Mouse (Mus musculus): Measurements from ENCODE around the gene Park7. TPM values are rescaled to one million over a fixed set of nuclear protein-coding genes. Genes with fewer than 3 reads are reported as not detected.
A peak's percentile ranks its signal among the peaks of the same experiment; 100 is the strongest.

Park7 gene
- polyA plus RNA-seq, 1 experiment from 2014 or later, result 535 TPM

DNA sequence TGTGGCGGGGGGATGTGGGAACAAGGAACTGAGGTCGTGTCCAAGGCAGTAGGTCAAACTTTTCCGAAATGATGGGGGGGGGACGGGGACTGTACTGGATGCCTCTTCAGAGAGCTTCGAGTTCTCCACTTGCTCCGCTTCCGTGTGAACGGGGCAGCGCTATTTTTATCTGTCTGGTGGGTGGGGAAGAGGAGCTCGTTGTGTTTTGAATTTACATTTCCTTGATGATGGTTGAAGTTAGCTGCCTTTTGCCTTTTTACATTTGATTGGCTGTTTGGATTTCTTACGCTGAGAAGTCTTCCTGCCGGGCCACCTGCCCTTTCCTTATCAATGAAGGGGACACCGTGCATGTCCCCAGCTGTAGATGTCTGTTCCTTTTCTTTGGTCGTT lies 23.8 kb upstream of the Park7 start:
- H3K4me3 ChIP-seq (ENCODE audit: low read depth, low read length), result no peak overlapping the region
- DNase-seq (ENCODE audit: low spot score) (no peak), ATAC-seq (replicated peaks; ENCODE audit: low FRiP score) (no peak)
- peak overlapping the region; percentile 38 for H3K4me2 ChIP-seq
- no peak overlapping the region for H3K9ac ChIP-seq (ENCODE audit: low read depth, low read length)
- no peaks in the 10 kb centered on the region for H3K4me1 ChIP-seq (replicated peaks; ENCODE audit: control insufficient read depth, insufficient read depth, low read length)
- no peaks in the 10 kb centered on the region for H3K36me3 ChIP-seq (ENCODE audit: control insufficient read depth, insufficient read depth, low read length)
- H3K9me3 ChIP-seq (ENCODE audit: control insufficient read depth, low read length), result no peaks in the 10 kb centered on the region
- 29% methylated on average over 14 of the region's 14 CpGs for WGBS
- H3K27ac ChIP-seq (ENCODE audit: low read depth, low read length), result no peak overlapping the region
- H3K27me3 ChIP-seq (replicated peaks; ENCODE audit: control insufficient read depth, insufficient read depth, low read length), result no peaks in the 10 kb centered on the region

DNA sequence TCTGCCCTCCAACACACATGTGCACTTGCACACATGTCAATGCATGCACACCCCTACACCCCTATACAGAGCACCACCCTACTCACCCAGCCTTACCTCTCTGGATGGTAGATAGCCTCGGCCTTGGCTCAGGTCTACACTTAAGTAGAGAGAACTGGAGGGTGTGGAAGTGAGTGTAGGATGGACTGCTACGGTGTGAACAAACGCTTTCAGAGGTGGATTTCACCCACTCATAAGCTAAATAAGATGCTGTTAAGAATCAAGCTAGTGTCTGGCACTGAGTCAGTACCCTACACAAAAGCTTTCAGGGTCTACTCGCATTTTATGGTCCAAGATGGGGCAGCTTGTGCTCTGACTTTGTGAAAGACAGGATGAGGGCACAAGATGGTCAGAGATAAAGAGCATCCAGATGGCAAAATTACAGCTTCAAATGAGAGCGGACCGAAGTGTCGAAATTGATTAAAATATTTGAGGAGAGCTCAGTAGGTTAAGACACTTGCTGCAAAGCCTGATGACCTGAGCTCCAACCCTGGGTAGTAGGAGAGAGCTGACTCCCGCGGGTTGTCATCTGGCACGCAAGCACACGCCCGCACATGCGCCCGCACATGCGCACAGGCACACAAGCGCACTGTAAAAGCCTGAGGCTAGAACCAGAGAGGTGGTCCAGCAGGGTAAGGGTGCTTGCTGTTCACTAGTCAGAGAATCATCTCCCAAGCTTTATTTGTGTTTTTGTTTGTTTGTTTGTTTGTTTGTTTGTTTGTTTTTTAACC lies 23.2 kb upstream of the Park7 start:
- H3K4me1 ChIP-seq (replicated peaks; ENCODE audit: control insufficient read depth, insufficient read depth, low read length), result no peaks in the 10 kb centered on the region
- no peak overlapping the region for H3K27ac ChIP-seq (ENCODE audit: low read depth, low read length)
- DNase-seq (ENCODE audit: low spot score), result no peak
- no peaks in the 10 kb centered on the region for H3K27me3 ChIP-seq (replicated peaks; ENCODE audit: control insufficient read depth, insufficient read depth, low read length)
- H3K36me3 ChIP-seq (ENCODE audit: control insufficient read depth, insufficient read depth, low read length), result no peaks in the 10 kb centered on the region
- WGBS, result 66% methylated on average over 16 of the region's 16 CpGs
- no peaks in the 10 kb centered on the region for H3K9me3 ChIP-seq (ENCODE audit: control insufficient read depth, low read length)
- H3K9ac ChIP-seq (ENCODE audit: low read depth, low read length), result no peak overlapping the region
- ATAC-seq (replicated peaks; ENCODE audit: low FRiP score), result no peak
- H3K4me3 ChIP-seq (ENCODE audit: low read depth, low read length), result no peak overlapping the region
- peak overlapping the region; percentile 38 for H3K4me2 ChIP-seq

DNA sequence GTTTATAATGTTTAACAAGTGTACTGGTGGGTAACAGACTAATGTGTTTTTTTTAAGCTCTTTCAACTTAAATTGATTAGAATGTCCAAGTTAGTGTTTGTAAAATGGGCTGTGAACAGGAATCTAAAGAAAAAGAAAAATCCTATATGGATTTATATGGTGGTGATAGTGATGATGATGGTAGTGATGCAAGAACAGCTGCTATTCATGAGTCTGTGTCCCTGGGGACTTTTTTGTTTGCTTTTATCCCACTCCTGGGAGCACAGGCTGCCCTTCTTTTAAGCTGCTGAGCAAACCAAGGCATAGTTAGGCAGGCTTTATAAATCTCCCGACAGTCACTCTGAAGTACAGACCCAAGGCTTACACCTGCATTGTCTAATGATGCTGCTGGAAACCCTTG lies 19.3 kb upstream of the Park7 start:
- Histone ChIP-seq H3K27me3 (replicated peaks; ENCODE audit: control insufficient read depth, insufficient read depth, low read length) (no peaks in the 10 kb centered on the region), H3K4me1 (replicated peaks; ENCODE audit: control insufficient read depth, insufficient read depth, low read length) (no peaks in the 10 kb centered on the region), H3K9me3 (ENCODE audit: control insufficient read depth, low read length) (no peaks in the 10 kb centered on the region), H3K36me3 (ENCODE audit: control insufficient read depth, insufficient read depth, low read length) (no peaks in the 10 kb centered on the region), H3K4me3 (ENCODE audit: low read depth, low read length) (no peak overlapping the region), H3K4me2 (no peak overlapping the region), H3K9ac (ENCODE audit: low read depth, low read length) (no peak overlapping the region), H3K27ac (ENCODE audit: low read depth, low read length) (no peak overlapping the region)
- WGBS, result 77% methylated on average over 1 of the region's 1 CpGs
- no peak for DNase-seq (ENCODE audit: low spot score)
- ATAC-seq (replicated peaks; ENCODE audit: low FRiP score), result no peak

DNA sequence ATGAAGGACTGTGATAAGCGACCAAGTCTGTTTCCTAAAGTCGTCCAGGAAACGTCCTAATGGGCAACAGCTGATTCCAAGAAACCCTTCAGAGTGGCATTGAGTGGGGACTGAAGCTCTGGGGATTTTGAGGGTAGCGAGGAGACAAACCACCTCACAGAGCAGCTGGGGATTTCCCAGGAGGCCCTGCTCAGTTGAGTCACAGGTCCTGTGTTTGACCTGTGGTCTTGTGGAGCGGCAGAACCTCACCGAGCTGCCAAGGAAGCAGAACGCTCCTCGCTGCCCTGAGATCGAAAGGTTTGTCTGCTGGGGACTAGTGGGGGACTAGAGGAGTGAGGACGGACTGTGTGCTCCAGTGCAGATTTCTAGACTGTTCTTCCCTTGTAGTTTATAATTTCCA lies 13.6 kb upstream of the Park7 start:
- DNase-seq (ENCODE audit: low spot score), result no peak
- Histone ChIP-seq H3K4me1 (replicated peaks; ENCODE audit: control insufficient read depth, insufficient read depth, low read length) (no peaks in the 10 kb centered on the region), H3K4me2 (no peak overlapping the region), H3K27me3 (replicated peaks; ENCODE audit: control insufficient read depth, insufficient read depth, low read length) (no peaks in the 10 kb centered on the region; the same call in 1 of the 2 replicates), H3K9me3 (ENCODE audit: control insufficient read depth, low read length) (no peaks in the 10 kb centered on the region), H3K27ac (ENCODE audit: low read depth, low read length) (no peak overlapping the region), H3K4me3 (ENCODE audit: low read depth, low read length) (no peak overlapping the region), H3K9ac (ENCODE audit: low read depth, low read length) (no peak overlapping the region), H3K36me3 (ENCODE audit: control insufficient read depth, insufficient read depth, low read length) (no peaks in the 10 kb centered on the region)
- ATAC-seq (replicated peaks; ENCODE audit: low FRiP score), result no peak
- WGBS, result 56% methylated on average over 10 of the region's 10 CpGs

DNA sequence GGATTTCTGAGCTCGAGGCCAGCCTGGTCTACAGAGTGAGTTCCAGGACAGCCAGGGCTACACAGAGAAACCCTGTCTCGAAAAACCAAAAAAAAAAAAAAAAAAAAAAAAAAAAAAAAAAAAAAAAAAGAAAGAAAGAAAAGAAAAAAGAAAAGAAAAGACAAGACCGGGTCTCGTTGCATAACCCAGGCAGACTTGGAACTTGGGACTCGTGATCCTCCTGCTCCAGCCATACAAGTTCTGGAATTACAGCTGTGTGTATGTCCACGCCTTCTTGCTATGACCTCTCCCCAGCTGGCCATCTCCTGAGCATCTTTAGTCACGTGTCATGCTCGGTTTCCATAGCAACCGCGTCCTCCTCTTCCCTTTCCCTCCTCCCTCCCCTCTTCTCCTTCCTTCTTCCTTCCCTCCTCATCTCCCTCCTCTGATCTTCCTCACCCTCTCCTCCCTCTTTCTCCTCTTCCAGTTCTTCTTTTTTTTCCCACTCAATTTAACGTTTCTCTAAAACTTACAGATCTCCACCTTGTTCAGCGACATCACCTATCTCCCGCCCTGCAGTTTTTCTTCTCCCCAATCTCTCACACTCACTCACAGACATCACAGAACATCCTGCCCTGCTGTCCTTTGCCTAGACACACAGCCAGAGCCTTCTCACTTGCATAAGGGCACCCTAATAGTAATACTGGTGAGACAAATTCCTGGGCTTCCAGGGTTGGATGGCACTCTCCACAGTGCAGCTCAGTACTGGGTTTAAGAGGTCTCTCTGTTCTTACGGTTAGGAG lies 12.9 kb upstream of the Park7 start:
- Histone ChIP-seq H3K4me2 (no peak overlapping the region), H3K9ac (ENCODE audit: low read depth, low read length) (no peak overlapping the region), H3K27ac (ENCODE audit: low read depth, low read length) (no peak overlapping the region), H3K9me3 (ENCODE audit: control insufficient read depth, low read length) (no peaks in the 10 kb centered on the region), H3K36me3 (ENCODE audit: control insufficient read depth, insufficient read depth, low read length) (no peaks in the 10 kb centered on the region), H3K27me3 (replicated peaks; ENCODE audit: control insufficient read depth, insufficient read depth, low read length) (no peaks in the 10 kb centered on the region; the same call in 1 of the 2 replicates), H3K4me3 (ENCODE audit: low read depth, low read length) (no peak overlapping the region), H3K4me1 (replicated peaks; ENCODE audit: control insufficient read depth, insufficient read depth, low read length) (no peaks in the 10 kb centered on the region)
- DNase-seq (ENCODE audit: low spot score) (no peak), ATAC-seq (replicated peaks; ENCODE audit: low FRiP score) (no peak)
- WGBS, result 48% methylated on average over 13 of the region's 14 CpGs

DNA sequence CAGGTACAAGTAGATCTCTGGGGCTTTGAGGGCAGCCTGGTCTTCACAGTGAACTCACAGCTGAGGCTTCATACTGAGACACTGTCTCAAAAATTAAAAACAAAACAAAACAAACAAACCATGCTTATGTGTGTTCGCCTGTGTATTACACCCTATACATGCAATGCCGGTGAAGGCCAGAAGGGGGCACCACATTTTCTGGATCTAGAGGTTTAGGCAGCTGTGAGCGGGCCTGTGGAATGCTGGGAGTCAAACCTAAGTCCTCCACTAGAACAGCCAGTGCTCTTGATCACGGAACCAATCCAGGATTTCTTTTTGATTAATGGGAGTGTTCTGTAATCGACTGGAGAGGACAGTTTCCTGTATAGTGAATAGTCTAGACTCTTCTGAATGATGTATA lies 11.7 kb upstream of the Park7 start:
- no peak overlapping the region for H3K4me2 ChIP-seq
- no peak overlapping the region for H3K4me3 ChIP-seq (ENCODE audit: low read depth, low read length)
- H3K27ac ChIP-seq (ENCODE audit: low read depth, low read length), result no peak overlapping the region
- no peaks in the 10 kb centered on the region; the same call in 1 of the 2 replicates for H3K27me3 ChIP-seq (replicated peaks; ENCODE audit: control insufficient read depth, insufficient read depth, low read length)
- DNase-seq (ENCODE audit: low spot score) (no peak), ATAC-seq (replicated peaks; ENCODE audit: low FRiP score) (no peak)
- no peaks in the 10 kb centered on the region for H3K4me1 ChIP-seq (replicated peaks; ENCODE audit: control insufficient read depth, insufficient read depth, low read length)
- H3K36me3 ChIP-seq (ENCODE audit: control insufficient read depth, insufficient read depth, low read length), result no peaks in the 10 kb centered on the region
- H3K9me3 ChIP-seq (ENCODE audit: control insufficient read depth, low read length), result no peaks in the 10 kb centered on the region
- no peak overlapping the region for H3K9ac ChIP-seq (ENCODE audit: low read depth, low read length)
- 44% methylated on average over 5 of the region's 5 CpGs for WGBS

DNA sequence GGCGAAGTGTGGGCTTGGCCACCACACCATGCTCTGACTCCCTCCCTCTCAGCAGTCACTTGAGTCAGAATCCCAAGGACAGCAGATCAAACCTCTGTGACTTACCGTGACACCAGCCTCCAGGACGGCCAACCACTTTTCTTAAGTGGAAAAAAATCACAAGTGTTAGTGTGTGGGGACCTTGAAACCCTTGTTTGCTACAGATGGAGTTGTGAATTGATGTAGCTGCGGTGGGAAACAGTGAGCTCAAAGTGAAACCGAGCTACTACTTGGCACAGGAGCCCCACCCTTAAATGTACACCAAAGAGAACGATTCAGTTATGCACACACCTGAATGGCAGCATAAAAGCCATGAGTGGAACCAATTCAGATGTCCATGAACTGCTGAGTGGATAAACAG lies 10.7 kb upstream of the Park7 start:
- Histone ChIP-seq H3K4me1 (replicated peaks; ENCODE audit: control insufficient read depth, insufficient read depth, low read length) (no peaks in the 10 kb centered on the region), H3K27ac (ENCODE audit: low read depth, low read length) (no peak overlapping the region), H3K9me3 (ENCODE audit: control insufficient read depth, low read length) (no peaks in the 10 kb centered on the region), H3K36me3 (ENCODE audit: control insufficient read depth, insufficient read depth, low read length) (no peaks in the 10 kb centered on the region), H3K27me3 (replicated peaks; ENCODE audit: control insufficient read depth, insufficient read depth, low read length) (no peaks in the 10 kb centered on the region; the same call in 1 of the 2 replicates), H3K4me2 (no peak overlapping the region), H3K4me3 (ENCODE audit: low read depth, low read length) (no peak overlapping the region), H3K9ac (ENCODE audit: low read depth, low read length) (no peak overlapping the region)
- 84% methylated on average over 6 of the region's 6 CpGs for WGBS
- no peak for ATAC-seq (replicated peaks; ENCODE audit: low FRiP score)
- DNase-seq (ENCODE audit: low spot score), result no peak

DNA sequence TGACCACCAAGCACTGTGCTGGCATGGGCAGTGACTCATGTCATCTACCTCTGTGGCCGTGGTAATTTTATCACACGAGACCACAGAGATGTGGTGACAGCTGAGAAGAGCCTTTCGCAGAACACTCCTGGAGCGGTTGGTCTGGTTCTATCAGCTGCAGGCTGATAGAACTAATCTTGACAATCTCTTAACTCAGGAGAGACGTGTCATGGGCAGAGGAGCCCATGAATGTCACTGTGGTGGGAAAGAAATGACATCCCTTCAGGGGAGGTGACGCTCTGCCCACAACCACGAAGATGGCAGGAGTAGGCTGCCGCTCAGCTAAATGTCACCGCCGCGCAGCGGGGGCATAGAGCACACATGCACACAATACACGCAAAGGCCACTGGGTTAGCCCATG lies 10.1 kb upstream of the Park7 start:
- Histone ChIP-seq H3K4me1 (replicated peaks; ENCODE audit: control insufficient read depth, insufficient read depth, low read length) (no peaks in the 10 kb centered on the region), H3K4me2 (0 out of 2 replicates have a peak overlapping the region, but pooled peaks have one; percentile 1), H3K27ac (ENCODE audit: low read depth, low read length) (no peak overlapping the region), H3K9ac (ENCODE audit: low read depth, low read length) (no peak overlapping the region), H3K9me3 (ENCODE audit: control insufficient read depth, low read length) (no peaks in the 10 kb centered on the region), H3K27me3 (replicated peaks; ENCODE audit: control insufficient read depth, insufficient read depth, low read length) (no peaks in the 10 kb centered on the region; the same call in 1 of the 2 replicates), H3K36me3 (ENCODE audit: control insufficient read depth, insufficient read depth, low read length) (no peaks in the 10 kb centered on the region), H3K4me3 (ENCODE audit: low read depth, low read length) (no peak overlapping the region)
- DNase-seq (ENCODE audit: low spot score), result no peak
- ATAC-seq (replicated peaks; ENCODE audit: low FRiP score), result peak; percentile 20; the same call in 1 of the 2 replicates
- WGBS, result 59% methylated on average over 13 of the region's 13 CpGs
